Mouse (Mus musculus): ENCODE results near the gene Rbm19. TPM values are rescaled to one million over a fixed set of nuclear protein-coding genes. Genes with fewer than 3 reads are reported as not detected.
A peak's percentile ranks its signal among the peaks of the same experiment; 100 is the strongest.

The Rbm19 gene
- 24.7 and 25.9 TPM in 2 replicates for polyA plus RNA-seq (2012; ENCODE audit: insufficient read depth, low replicate concordance)

DNA sequence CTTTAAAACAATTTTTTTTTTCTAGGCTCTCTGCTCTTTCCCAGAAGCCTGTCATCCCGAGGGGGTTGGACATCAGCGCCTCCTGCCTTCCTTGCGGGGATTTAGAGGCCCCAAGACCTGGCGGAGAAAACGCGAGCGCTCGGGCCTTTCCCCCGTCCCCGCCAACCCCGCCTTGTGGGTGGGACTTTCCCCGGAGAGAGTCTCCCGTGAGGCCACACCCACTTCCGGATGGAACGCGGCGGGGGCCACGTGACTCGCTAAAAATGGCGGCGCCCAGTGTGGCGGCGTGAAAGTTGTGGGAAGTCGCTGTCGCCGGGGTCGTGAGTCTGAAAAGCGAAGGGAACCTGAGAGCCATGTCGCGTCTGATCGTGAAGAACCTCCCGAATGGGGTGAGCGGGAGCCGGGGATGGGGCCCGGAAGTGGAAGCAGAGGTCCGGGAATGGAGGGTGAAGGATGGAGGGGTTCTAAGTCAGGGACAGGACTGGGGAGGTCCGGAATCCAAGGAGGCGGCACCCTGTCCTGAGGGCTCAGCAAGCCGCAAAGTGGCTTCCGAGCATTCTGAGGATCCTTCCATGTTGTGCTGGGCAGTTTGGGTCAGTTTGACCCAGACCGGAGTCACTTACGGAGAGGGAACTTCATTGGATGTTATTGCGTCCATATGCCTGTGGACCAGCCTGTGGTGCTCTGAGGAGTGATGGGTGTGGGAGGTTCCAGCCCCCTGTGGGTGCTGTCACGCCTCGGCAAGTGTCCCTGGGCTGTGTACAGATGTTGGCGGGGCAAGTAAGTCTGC, at the start of gene Rbm19:
Gene Rbm19 (plus strand): TSS at position 205 of the 790 bp plus-strand sequence.
- TF ChIP-seq GATA1 (IDR thresholded peaks at IDR 0.05; ENCODE audit: borderline replicate concordance, low read length) (no peak), FLI1 (IDR thresholded peaks at IDR 0.05; ENCODE audit: low read length) (peak; percentile 56; the same call in 1 of the 2 replicates)
- Histone ChIP-seq H3K36me3 (replicated peaks; ENCODE audit: low read length) (peaks cover 31% of the 10 kb centered on the region), H3K4me1 (peaks cover 15% of the 10 kb centered on the region), H3K9me3 (peaks cover 17% of the 10 kb centered on the region), H3K4me3 (replicated peaks) (peak within 1 kb of the TSS; percentile 95), H3K27me3 (replicated peaks) (peaks cover 21% of the 10 kb centered on the region)

DNA sequence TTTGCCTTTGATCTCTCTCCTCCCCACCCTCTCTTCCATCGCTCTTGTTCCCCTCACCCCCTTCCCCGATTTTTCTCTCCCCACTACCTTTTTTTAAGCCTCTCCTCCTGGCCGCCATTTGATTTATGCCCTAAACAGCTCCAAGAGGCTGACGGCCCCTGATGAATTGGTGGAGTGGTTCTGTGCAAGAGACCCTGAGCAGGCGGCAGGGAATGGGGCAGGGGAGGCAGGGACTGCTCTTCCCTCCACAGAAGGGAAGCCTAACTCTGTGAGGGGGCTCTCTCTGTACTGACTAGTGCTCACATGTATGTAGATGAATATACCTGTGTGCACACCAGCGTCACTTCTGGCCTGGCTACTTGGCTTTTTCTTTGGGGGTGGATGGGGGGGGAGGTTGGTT, 49.0 kb upstream of the Rbm19 start:
- Histone ChIP-seq H3K36me3 (replicated peaks; ENCODE audit: low read length) (no peaks in the 10 kb centered on the region), H3K9me3 (no peaks in the 10 kb centered on the region), H3K4me3 (replicated peaks) (no peak overlapping the region), H3K4me1 (no peaks in the 10 kb centered on the region), H3K27me3 (replicated peaks) (peaks cover 57% of the 10 kb centered on the region)
- TF ChIP-seq FLI1 (IDR thresholded peaks at IDR 0.05; ENCODE audit: low read length) (no peak), GATA1 (IDR thresholded peaks at IDR 0.05; ENCODE audit: borderline replicate concordance, low read length) (no peak)

DNA sequence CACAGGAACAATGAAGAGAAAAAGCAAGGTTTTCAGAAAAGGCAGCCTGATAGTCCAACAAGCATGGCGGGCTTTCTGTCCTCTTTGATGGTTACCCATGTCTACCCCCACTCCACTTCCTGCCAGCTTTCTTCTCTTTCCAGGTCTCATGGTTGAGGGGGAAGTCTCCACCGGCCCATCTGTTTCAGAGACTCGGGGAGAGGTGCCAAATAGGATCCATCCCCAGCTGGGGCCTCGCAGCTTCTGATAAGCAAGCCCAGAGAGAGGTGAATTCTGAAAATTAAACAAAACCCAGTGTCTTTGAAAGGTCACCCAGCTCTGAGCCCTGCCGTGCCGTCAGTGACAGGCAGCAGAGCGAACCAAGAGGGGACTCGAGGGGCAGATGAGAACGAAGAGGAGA, 42.2 kb upstream of the Rbm19 start:
- H3K36me3 ChIP-seq (replicated peaks; ENCODE audit: low read length), result no peaks in the 10 kb centered on the region
- no peak overlapping the region for H3K4me3 ChIP-seq (replicated peaks)
- H3K4me1 ChIP-seq, result no peaks in the 10 kb centered on the region
- no peak for TF ChIP-seq GATA1 (IDR thresholded peaks at IDR 0.05; ENCODE audit: borderline replicate concordance, low read length)
- TF ChIP-seq FLI1 (IDR thresholded peaks at IDR 0.05; ENCODE audit: low read length), result no peak
- peaks cover 11% of the 10 kb centered on the region for H3K9me3 ChIP-seq
- H3K27me3 ChIP-seq (replicated peaks), result peaks cover 41% of the 10 kb centered on the region

DNA sequence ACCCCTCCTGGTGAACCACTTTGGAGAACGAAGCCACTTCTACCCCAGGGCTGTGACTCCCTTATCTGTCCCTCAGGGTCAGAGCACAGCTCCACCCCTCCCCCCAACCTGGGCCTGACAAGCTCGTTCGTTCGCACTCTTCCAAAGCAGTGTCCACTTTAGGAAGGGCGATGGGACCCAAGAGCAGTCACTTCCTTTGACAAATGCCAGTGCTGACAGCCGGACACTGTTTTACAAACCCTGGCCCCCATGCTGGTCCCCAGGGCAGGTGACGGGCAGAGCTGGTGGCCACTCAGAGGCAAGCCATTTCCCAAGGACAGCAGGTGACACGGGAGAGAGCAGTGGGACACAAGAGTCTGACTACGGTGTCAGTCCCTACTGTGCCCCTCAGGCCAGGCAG, 36.2 kb upstream of the Rbm19 start:
- no peaks in the 10 kb centered on the region for H3K36me3 ChIP-seq (replicated peaks; ENCODE audit: low read length)
- H3K9me3 ChIP-seq, result peaks cover 10% of the 10 kb centered on the region
- TF ChIP-seq FLI1 (IDR thresholded peaks at IDR 0.05; ENCODE audit: low read length) (no peak), GATA1 (IDR thresholded peaks at IDR 0.05; ENCODE audit: borderline replicate concordance, low read length) (no peak)
- H3K4me1 ChIP-seq, result no peaks in the 10 kb centered on the region
- peaks cover 53% of the 10 kb centered on the region for H3K27me3 ChIP-seq (replicated peaks)
- no peak overlapping the region for H3K4me3 ChIP-seq (replicated peaks)

DNA sequence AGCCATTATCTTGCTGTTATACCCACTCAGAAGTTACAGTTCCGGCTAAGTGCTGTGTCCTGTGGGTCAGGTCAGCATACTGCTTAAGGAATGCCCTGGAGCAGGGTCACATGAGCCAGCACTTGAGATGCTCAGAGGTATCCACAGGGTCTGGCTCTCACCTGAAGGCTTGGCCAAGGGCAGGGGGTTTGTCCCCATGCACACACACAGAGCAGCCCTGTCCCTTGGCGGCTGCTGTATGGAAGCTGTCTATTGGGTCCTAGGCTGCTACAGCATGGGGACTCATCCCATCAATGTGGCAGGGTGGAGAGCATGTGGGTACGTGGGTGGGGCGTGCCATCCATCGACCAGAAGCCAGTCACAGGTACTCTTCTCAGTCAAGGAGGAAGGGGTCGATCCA, 35.8 kb upstream of the Rbm19 start:
- H3K36me3 ChIP-seq (replicated peaks; ENCODE audit: low read length), result no peaks in the 10 kb centered on the region
- peaks cover 6% of the 10 kb centered on the region for H3K9me3 ChIP-seq
- H3K27me3 ChIP-seq (replicated peaks), result peaks cover 53% of the 10 kb centered on the region
- H3K4me1 ChIP-seq, result no peaks in the 10 kb centered on the region
- H3K4me3 ChIP-seq (replicated peaks), result no peak overlapping the region
- no peak for TF ChIP-seq FLI1 (IDR thresholded peaks at IDR 0.05; ENCODE audit: low read length)
- TF ChIP-seq GATA1 (IDR thresholded peaks at IDR 0.05; ENCODE audit: borderline replicate concordance, low read length), result no peak

DNA sequence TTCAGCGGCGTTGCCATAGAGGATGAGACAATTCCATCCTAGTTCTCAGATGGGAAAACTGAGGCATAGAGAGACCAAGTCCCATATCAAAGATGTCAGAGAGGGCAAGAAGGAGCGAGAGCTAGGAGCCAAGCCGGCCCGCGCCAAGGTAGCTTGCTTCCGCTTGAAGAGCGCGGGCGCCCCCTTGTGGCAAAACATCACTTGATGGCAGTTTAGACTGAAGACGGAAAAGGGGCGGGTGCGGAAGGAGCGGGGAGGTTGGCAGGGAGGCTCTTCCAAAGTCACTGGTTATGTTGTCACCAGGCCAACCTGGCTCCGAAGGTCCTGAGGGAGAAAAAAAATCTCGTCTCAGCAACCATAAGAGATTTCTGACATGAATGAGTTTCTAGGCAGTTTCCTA, 27.7 kb upstream of the Rbm19 start:
- Histone ChIP-seq H3K27me3 (replicated peaks) (peaks cover 69% of the 10 kb centered on the region), H3K36me3 (replicated peaks; ENCODE audit: low read length) (no peaks in the 10 kb centered on the region), H3K4me1 (peaks cover 23% of the 10 kb centered on the region), H3K9me3 (no peaks in the 10 kb centered on the region), H3K4me3 (replicated peaks) (peak overlapping the region; percentile 73)
- TF ChIP-seq GATA1 (IDR thresholded peaks at IDR 0.05; ENCODE audit: borderline replicate concordance, low read length), result no peak
- TF ChIP-seq FLI1 (IDR thresholded peaks at IDR 0.05; ENCODE audit: low read length), result no peak

DNA sequence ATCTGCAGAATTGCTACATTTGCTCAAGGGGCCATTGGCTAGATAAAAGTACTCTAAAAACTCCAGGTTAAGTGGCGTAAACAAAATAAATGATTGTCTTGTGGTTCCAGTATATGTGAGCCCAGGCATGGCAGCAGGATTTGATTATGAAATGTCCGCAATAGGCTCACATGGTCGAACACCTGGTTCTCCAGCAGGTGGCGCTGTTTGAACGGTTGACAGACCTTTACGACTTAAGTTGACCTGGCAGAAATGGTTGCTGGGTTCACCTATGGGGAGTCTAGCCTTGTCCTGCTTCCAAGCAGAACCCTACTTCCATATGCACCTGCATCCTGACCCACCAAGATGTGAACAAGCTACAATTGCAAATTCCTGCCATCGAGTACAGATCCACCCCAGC, 21.7 kb upstream of the Rbm19 start:
- Histone ChIP-seq H3K27me3 (replicated peaks) (peaks cover 42% of the 10 kb centered on the region), H3K4me1 (peaks cover 50% of the 10 kb centered on the region), H3K36me3 (replicated peaks; ENCODE audit: low read length) (no peaks in the 10 kb centered on the region), H3K4me3 (replicated peaks) (no peak overlapping the region), H3K9me3 (no peaks in the 10 kb centered on the region)
- TF ChIP-seq GATA1 (IDR thresholded peaks at IDR 0.05; ENCODE audit: borderline replicate concordance, low read length) (no peak), FLI1 (IDR thresholded peaks at IDR 0.05; ENCODE audit: low read length) (no peak)

DNA sequence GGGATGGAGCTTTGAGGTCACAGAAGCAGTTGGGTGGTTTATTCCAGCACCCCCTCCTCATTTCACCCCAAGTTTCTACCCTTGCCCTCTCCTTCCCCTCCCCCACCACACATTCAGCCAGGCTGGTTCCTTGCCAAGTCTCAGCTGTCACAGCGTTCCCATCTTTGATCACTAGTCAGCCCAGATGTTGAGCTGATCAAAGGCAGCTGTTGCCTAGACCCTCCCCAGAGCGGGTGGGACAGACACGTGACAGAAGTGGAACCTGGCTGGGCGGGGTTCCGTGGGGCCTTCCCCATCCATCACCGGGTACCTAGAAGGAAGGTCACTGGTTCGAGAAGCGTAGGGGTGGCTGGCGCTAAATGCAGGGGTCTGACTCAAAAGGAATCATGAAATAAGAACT, 19.2 kb upstream of the Rbm19 start:
- TF ChIP-seq GATA1 (IDR thresholded peaks at IDR 0.05; ENCODE audit: borderline replicate concordance, low read length) (no peak), FLI1 (IDR thresholded peaks at IDR 0.05; ENCODE audit: low read length) (no peak)
- Histone ChIP-seq H3K36me3 (replicated peaks; ENCODE audit: low read length) (no peaks in the 10 kb centered on the region), H3K4me3 (replicated peaks) (no peak overlapping the region), H3K9me3 (peaks cover 10% of the 10 kb centered on the region), H3K27me3 (replicated peaks) (peaks cover 20% of the 10 kb centered on the region), H3K4me1 (peaks cover 45% of the 10 kb centered on the region)

DNA sequence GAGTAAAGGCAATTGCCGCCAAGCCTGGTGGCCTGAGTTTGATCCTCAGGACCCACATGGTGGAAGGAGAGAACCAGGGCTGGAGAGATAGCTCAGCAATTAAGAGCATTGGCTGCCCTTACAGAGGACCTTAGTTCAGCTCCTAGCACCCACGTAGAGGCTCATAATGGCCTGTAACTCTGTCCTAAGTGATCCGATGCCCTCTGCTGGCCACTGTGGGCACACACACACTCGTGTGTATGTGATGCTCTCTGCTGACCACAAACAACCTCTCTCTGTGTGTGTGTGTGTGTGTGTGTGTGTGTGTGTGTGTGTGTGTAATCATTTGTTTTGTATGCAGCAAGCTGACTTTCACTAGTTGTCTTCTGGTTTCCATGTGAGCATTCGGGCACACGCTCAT, 15.5 kb upstream of the Rbm19 start:
- H3K4me1 ChIP-seq, result peaks cover 70% of the 10 kb centered on the region
- peaks cover 4% of the 10 kb centered on the region for H3K27me3 ChIP-seq (replicated peaks)
- TF ChIP-seq GATA1 (IDR thresholded peaks at IDR 0.05; ENCODE audit: borderline replicate concordance, low read length) (no peak), FLI1 (IDR thresholded peaks at IDR 0.05; ENCODE audit: low read length) (no peak)
- H3K9me3 ChIP-seq, result peaks cover 10% of the 10 kb centered on the region
- no peaks in the 10 kb centered on the region for H3K36me3 ChIP-seq (replicated peaks; ENCODE audit: low read length)
- peak overlapping the region; percentile 46 for H3K4me3 ChIP-seq (replicated peaks)

DNA sequence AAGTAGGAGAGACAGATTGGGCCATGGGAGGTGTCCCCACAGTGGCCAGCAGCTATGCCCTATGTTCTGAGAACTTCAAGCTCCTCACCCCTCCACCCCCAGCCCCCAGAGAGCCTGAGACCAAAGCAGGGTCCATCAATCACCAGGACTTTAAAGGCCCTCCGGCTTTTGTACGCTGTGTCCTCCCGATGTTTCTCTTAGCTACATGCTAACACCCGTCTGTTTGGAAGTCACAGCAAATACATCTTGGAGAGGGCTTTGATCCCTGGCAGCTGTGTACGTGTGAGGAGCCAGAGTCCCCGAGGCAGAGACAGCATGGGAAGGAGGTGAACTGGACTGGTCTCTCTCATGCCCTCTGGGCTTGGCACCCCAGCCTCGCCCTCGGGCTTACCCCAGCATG, 14.2 kb upstream of the Rbm19 start:
- no peak for TF ChIP-seq GATA1 (IDR thresholded peaks at IDR 0.05; ENCODE audit: borderline replicate concordance, low read length)
- no peak for TF ChIP-seq FLI1 (IDR thresholded peaks at IDR 0.05; ENCODE audit: low read length)
- H3K27me3 ChIP-seq (replicated peaks), result peaks cover 4% of the 10 kb centered on the region
- peaks cover 10% of the 10 kb centered on the region for H3K9me3 ChIP-seq
- no peak overlapping the region for H3K4me3 ChIP-seq (replicated peaks)
- peaks cover 68% of the 10 kb centered on the region for H3K4me1 ChIP-seq
- no peaks in the 10 kb centered on the region for H3K36me3 ChIP-seq (replicated peaks; ENCODE audit: low read length)

Measured in megakaryocyte, embryonic 14.5 days (primary cell).